Mouse (Mus musculus) heart, adult 9 months (tissue): ENCODE measurements around the gene Atp2b2.

Experiments used
- DNase-seq, 2 experiments: peaks; one replicate each; pipeline ENCODE4 v3.0.0; 2022; ENCODE audit warnings: low spot score in 2 of 2

Atp2b2 gene

GRCm38 (mm10) chr6:113857310-113857873, 185.0 kb downstream of the Atp2b2 start:
- DNase-seq = no peak

GRCm38 (mm10) chr6:113856790-113857189, 185.6 kb downstream of the Atp2b2 start:
- no peak for DNase-seq

- DNase-seq = no peak
Observed at GRCm38 (mm10) chr6:113856095-113856646, 186.2 kb downstream of the Atp2b2 start.

GRCm38 (mm10) chr6:113855581-113855980, 186.8 kb downstream of the Atp2b2 start:
- DNase-seq = no peak

GRCm38 (mm10) chr6:113852318-113852717, 190.1 kb downstream of the Atp2b2 start:
- DNase-seq = peak; percentile 13 to 42

GRCm38 (mm10) chr6:113849819-113850218, 192.6 kb downstream of the Atp2b2 start:
- no peak for DNase-seq

GRCm38 (mm10) chr6:113848655-113849054, 193.8 kb downstream of the Atp2b2 start:
- DNase-seq = no peak

- DNase-seq = no peak
Observed at GRCm38 (mm10) chr6:113847092-113847491, 195.3 kb downstream of the Atp2b2 start.

- DNase-seq = no peak
Observed at GRCm38 (mm10) chr6:113843248-113843647, 199.2 kb downstream of the Atp2b2 start.

GRCm38 (mm10) chr6:113838493-113838892, 203.9 kb downstream of the Atp2b2 start:
- DNase-seq = no peak

GRCm38 (mm10) chr6:113837740-113838139, 204.7 kb downstream of the Atp2b2 start:
- DNase-seq = no peak

- DNase-seq = no peak
Observed at GRCm38 (mm10) chr6:113836545-113836944, 205.9 kb downstream of the Atp2b2 start.

- no peak for DNase-seq
Observed at GRCm38 (mm10) chr6:113830463-113830862, 211.9 kb downstream of the Atp2b2 start.

- DNase-seq = no peak
Observed at GRCm38 (mm10) chr6:113827309-113827708, 215.1 kb downstream of the Atp2b2 start.

GRCm38 (mm10) chr6:113822417-113822816, 220.0 kb downstream of the Atp2b2 start:
- no peak for DNase-seq

GRCm38 (mm10) chr6:113816690-113817089, 225.7 kb downstream of the Atp2b2 start:
- no peak for DNase-seq

GRCm38 (mm10) chr6:113811462-113811861, 231.0 kb downstream of the Atp2b2 start:
- DNase-seq = no peak

GRCm38 (mm10) chr6:113810667-113811066, 231.7 kb downstream of the Atp2b2 start:
- DNase-seq = no peak

- DNase-seq = no peak
Observed at GRCm38 (mm10) chr6:113806241-113806640, 236.2 kb downstream of the Atp2b2 start.

GRCm38 (mm10) chr6:113801233-113801632, 241.2 kb downstream of the Atp2b2 start:
- DNase-seq = no peak

- DNase-seq = no peak
Observed at GRCm38 (mm10) chr6:113799915-113800314, 242.5 kb downstream of the Atp2b2 start.

GRCm38 (mm10) chr6:113799349-113799748, 243.1 kb downstream of the Atp2b2 start:
- no peak for DNase-seq

- DNase-seq = no peak
Observed at GRCm38 (mm10) chr6:113798921-113799320, 243.5 kb downstream of the Atp2b2 start.

- DNase-seq = peak; percentile 77 to 81
Observed at GRCm38 (mm10) chr6:113795241-113795702, 247.1 kb downstream of the Atp2b2 start.
